Mouse (Mus musculus): Measurements from ENCODE around the gene Col26a1.
A peak's percentile ranks its signal among the peaks of the same experiment; 100 is the strongest.
"Not testable (repeated sequence)": the region's sequence is repeated elsewhere in the genome, so short reads cannot be mapped to it uniquely, and the experiment has no call there.

Col26a1 gene

DNA sequence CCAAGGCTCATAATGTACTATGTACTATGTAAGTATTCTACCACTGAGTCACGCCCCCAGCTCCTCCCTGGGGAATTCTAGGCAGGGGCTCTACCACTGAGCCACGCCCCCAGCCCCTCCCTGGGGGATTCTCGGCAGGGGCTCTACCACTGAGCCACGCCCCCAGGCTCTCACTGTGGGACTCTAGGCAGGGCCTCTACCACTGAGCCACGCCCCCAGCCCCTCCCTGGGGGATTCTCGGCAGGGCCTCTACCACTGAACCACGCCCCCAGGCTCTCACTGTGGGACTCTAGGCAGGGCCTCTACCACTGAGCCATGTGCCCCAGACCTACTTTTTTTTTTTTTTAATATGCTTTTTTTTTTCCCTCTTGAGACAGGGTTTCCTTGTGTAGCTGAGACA lies 129.8 kb downstream of the Col26a1 start:
- not testable (repeated sequence) for DNase-seq (ENCODE audit: low spot score)

DNA sequence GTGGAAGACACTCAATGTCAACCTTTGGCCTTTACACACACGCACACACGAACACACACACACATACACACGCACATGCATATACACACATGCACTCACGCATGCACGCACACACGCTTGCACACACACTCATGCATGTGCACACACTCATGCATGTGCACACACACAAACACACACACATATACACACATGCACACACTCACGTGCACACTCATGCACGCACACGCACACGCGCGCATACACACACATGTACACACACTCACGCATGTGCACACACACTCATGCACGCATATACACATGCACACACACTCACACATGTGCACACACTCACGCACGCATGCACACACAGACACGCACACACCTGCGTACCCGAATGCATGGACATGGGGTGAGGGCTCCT lies 130.9 kb downstream of the Col26a1 start:
- no peak for DNase-seq (ENCODE audit: low spot score)

DNA sequence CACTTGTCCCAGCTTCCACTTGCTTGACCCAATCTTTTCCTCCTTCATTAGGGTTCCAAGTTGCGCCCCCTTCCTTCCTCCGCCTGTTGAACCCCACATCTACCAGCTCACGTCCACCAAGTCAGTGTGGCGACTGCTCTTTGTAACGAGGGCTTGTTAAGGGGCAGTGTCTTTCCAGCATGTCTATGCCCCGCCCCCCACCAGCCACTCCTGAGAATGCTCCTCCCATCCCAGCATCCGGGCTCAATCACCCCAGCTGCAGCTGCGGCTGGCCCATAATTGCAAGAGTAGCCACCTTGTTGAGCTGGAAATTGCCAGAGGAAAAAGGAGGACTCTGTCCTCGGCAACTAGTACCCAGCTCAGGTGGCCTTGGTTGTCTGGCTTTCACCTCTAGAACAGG lies 136.4 kb downstream of the Col26a1 start:
- DNase-seq (ENCODE audit: low spot score) = no peak

DNA sequence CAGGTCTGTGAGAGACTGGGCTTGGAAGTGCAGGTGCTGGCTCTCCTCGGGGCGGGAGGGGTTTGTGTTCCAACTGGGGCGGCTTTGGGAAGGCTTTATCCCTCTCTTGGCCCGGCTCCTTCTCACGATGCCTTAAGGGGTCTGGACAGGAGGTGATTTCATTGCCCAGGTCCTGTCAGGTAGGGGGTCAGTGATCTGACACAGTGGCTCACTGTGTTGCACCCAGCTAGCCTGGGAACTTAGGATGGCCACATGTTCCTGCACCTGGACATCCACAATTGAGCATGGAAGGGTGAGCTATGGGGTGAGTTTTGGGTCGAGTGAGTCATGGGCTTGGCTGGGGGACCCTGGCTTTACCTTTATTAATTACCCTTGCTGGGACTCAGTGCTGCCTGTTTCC lies 144.1 kb downstream of the Col26a1 start:
- no peak for DNase-seq (ENCODE audit: low spot score)

DNA sequence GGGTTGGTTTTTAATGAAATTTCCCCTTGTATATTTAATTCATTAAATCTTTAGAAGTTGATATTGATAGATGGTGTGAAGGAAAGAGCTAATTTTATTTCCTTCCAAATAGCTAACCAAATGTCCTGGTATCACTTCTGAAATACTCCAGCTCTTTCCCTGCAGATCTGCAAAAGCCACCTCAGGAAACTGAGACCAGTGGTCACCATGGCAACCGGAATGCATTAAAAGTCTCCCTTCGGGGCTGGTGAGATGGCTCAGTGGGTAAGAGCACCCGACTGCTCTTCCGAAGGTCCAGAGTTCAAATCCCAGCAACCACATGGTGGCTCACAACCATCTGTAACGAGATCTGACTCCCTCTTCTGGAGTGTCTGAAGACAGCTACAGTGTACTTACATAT lies 156.7 kb downstream of the Col26a1 start:
- DNase-seq (ENCODE audit: low spot score) = not testable (repeated sequence)

DNA sequence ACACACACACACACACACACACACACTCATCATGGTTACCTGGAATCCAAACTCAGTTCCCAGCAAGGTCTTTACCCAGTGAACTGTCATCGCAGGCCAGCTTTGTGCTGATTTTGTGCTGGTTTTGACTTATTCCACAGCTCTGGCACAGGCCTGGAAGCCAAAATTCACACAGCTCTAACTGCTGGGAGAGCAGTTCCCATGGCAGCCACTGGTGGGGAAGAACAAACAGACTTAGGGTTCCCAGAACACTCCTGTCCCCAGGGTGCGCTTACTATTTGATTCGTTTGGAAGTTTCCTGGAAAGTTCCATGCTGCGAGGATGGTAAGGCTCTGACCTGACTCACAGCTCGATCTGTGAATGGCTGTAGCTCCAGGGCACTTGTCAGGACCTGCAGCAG lies 161.4 kb downstream of the Col26a1 start:
- DNase-seq (ENCODE audit: low spot score) = no peak

DNA sequence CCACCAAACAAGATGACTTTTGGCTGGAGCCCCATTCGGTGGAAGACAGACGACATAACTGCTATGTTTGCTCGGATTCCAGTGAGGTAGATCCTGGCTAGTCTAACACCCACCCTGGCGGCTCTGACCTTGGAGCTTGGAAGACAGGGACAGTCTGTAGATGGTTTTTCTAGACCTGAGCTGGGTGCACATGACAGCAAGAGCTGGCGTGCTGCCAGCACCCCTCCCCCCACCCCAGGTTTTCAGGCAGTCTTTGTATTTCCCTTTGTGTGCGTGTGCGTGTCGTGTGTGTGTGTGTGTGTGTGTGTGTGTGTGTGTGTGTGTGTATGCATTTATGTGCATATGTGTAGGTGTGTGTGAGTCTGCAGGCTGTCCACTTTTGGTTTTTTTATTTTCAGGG lies 164.4 kb downstream of the Col26a1 start:
- DNase-seq (ENCODE audit: low spot score) = no peak

DNA sequence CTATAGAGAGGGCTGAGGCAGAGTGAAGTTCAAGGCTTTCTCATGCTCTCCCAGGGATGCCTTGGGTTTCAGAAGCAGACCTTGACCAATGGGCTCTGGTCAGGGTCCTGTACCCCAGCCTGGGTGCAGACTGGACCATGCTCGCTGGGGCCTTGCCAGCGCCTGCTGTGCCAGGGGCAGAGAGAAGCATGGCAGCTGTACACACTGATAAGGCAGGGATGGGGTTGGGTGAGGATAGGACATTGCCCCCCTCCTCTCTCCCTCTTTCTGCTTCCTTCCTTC lies 165.5 kb downstream of the Col26a1 start:
- no peak for DNase-seq (ENCODE audit: low spot score)

DNA sequence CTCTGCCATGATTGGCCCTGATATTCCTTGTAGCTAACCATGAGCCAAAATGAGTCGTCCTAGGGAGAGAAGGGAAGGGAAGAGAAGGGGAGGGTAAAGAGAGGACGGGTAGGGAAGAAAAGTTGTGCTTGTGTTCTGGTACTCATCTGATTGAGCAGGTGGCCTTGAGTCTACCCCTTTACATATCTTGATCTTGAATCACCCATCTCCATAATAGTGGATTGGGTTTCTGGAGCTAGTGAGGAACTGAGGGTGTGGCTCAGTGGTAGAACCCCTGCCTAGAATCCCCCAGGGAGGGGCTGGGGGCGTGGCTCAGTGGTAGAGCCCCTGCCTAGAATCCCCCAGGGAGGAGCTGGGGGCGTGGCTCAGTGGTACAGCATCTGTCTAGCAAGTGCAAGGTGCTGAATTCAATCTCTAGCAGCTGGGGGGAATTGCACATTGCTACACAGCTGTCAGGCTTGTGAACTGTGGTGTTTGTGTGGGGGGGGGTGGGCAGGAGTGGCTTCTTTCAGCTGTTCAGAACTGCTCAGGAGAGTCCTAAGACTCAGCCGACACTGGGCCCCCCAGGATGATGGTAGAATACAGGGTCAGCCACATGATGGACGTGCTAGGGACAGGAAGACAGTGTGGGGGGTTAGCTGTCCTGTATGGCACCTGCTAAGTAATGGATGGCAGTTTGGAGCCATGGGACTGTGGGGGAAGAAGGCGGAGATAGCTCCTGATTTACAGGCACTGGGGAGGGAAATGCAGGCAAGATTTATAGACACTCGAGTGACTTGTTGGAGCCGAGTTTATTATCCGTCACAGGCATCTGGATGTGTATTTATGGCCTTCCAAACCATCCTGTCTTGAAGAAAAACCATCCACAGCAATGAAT lies 166.1 kb downstream of the Col26a1 start:
- DNase-seq (ENCODE audit: low spot score) = no peak

DNA sequence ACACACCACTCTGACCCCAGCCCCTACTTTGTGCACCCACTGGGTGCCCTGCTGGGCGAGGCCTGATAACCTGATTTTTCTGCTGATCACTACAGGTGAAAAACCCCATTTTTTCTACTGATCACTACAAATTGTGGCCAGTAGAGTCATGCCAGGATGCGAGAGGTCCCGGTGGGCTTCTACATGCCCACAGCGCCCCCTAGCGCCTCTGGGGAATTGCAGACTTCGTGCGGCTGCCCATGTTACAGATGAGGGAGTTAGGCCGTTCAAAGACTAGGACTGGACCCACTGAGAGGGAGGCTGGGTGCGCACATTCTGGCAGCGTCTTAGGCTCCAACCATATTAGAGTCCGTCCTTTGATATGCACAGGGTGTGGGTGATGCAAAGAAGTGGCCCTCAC lies 168.1 kb downstream of the Col26a1 start:
- no peak for DNase-seq (ENCODE audit: low spot score)

DNA sequence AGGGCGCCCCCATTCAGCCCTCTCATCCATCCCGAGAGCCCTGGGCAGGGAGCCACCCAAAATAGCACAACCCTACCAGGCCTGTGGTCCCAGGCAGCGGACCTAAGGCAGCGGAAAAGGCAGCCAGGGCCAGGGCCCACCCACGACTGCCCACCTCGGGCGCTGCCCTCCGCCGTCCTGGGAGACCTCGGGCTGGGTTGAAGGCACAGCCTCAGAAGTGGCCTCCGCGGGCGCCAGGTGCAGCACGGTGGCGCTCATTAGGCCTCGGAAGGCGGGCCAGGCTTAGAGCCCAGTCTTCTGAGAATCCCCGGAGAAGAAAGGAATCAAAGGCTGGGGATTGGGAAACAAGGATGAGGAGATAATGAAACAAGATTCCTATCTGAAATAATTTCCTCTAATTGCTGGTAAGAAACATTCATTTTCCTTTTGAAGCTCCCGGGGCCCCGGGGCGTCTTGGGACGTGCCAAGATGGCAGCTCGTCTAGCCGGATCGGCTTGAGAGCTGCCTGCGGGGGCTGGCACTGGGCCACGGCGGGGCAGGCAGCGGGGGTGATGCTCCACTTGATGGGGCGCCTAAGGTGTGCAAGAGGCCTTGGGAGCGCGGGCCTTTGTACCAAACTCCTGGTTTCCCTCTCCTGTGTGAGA lies 168.7 kb downstream of the Col26a1 start:
- no peak for DNase-seq (ENCODE audit: low spot score)

DNA sequence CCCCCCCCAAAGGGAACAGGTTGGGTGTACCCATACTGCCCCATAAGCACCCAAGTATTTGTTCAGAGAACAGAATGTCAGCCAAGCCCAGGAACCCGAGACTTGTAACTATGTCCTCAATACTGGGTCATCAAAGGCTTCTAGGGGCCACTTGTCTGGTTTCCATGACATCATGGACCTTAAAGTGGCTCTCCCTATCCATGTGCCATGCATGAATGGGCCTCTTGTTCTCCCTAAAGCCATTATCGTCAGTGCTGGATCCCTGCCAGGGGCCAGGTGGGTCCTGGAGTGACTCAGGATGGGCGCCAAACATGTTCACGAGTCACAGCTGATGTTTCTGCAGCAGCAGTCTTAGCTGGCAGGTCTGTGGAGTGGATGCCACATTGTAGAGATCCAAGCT lies 172.3 kb downstream of the Col26a1 start:
- DNase-seq (ENCODE audit: low spot score) = no peak

DNA sequence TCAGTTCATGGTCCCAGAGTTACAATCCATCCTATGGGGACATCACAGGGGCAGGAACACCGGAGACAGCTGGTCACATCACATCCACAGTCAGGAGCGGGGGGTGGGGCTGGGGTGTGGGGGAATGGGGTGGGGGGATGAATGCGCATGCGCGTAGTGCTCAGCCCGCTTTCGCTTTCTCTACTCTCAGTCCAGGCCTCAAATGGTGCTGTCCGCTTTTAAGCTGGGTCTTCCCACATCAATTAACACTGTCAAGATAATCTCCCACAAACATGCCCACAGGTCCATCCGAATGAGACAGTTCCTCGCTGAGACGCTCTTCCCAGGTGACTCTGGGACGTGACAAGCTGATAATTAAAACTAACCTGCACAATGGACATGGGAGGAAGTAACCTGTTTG lies 174.9 kb downstream of the Col26a1 start:
- no peak for DNase-seq (ENCODE audit: low spot score)

DNA sequence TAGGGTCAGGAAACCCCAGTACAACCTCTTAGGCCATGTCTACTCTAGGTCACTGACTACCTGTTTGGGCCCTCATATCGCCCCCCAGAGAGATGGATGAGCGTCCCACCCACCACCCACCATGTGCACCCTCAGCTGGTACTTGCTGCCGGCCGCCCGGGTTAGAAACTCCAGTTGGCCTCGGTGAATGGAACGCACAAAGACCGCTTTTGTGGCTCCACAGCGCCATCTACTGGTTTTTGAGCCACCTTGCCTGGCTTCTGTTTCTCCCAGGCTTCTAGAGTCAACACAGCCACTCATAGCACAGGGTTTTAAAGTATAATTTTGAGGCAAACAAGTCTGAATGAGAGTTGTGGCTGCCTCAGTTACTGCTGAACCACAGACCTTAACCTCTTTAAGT lies 176.2 kb downstream of the Col26a1 start:
- peak; percentile 34 for DNase-seq (ENCODE audit: low spot score)

DNA sequence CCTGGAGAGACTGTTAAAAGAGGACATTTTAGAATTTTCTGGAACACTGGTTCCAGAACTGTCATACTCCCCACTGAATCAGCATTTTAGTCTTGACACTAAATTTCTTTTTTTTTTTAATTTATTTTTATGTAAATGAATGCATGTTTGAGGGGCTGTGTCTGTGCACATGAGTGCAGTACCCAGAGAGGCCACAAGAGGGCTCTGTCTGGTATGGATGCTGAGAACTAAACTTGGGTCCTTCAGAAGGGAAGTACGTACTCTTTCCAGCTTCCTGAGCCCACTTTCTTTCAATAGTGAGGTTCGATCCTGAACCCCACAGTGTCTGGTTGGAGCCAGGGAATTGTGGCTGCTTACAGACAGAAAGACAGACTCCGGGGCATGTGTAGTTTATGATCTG lies 177.5 kb downstream of the Col26a1 start:
- no peak for DNase-seq (ENCODE audit: low spot score)

DNA sequence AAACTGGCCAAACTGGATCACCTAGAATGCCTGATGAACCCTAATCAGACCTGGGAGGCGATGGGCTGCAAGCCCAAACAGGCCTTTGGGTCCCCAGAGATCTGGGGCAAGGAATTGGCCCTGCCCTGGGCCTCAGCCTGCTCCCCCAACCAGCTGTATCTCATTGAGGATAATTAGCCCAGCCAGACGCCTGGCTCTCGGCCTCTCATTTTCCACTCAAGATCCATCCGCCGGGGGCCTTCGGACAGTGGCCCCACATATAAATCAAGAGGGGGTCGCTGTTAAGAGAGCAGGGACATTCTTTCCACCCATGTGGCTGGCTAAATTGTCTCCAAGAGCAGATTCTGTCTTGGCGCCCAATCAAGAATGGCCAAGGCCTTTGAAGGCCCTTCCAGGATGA lies 178.9 kb downstream of the Col26a1 start:
- DNase-seq (ENCODE audit: low spot score) = no peak

DNA sequence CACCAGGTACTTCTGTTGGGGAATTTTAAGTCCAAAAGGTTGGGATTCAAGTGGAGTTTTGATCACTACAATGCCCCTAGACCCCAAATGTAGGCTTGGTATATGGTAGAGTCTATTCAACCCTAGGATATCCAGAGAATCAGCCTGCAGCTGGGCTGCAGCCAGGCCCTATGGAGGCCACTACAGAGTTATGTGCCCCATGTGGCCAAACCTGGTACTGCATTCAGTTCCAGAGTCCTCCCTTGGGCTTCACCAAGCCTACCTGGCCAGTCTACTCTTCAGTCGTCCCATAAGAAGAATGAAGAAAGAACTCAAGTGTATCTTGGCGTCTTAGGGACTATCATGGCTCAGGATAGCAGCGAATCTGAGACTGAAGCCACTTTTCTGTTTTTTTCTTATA lies 179.3 kb downstream of the Col26a1 start:
- peak; percentile 47 for DNase-seq (ENCODE audit: low spot score)

DNA sequence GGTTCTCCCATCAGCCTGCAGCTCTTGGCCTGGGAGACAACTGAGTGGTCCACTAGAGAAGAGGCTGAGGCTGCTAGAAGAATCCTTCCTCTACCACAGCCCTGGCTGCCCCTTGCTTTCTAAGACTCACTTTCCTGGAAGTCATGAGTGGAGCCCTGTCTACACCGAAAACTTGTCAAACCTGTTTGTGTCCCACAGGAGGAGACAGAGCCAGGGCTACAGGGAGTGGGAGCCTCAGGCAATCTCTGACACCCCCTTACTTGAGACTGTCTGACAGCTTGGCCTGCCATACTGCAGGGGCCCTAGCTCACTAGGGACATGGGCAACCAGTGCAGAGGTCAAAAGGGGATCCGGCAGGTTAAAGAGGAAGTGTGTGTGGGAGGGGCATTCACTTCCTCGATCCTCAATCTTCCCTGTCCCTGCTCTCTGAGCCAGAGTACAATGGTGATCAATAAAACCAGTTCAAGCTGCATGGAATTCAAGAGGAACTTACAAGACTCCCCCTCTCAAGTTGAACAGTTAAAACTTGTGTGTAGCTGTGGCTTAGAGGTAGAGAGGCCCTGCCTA lies 180.8 kb downstream of the Col26a1 start:
- no peak for DNase-seq (ENCODE audit: low spot score)

DNA sequence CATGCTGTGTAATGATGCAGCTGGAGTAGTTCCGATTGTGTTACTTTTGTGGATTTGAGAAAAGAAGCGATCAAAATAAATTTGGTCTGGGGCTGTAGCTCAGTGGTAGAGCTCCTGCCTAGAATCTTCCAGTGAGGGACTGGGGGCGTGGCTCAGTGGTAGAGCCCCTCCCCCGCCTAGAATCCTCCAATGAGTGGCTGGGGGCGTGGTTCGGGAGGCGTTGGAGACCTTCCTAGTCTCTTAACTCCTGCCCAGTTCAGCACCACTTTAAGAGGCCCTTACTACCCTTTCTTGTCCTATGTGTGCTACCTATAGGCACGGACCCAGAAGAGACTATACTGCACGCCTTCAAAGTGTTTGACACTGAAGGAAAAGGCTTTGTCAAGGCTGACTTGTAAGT lies 185.4 kb downstream of the Col26a1 start:
- DNase-seq (ENCODE audit: low spot score) = no peak

DNA sequence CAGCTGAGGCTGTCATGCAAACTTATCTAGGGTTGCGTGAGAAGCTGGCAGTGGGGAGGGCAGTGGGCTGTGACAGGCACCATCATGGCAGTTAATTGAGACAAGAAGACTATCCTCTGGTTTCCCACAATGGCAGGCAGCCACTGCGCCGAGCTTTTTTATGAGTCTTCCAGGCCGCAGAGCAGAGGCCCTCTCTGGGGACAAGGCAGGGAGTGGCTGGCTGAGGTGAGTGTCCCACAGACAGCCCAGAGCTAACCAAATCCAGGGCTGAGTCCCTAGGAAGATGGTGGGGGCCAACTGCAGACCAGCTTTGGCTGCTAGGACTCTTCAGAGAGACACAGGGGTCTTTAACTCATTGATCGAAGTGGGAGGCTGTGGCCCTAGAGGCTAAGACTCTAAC lies 186.5 kb downstream of the Col26a1 start:
- no peak for DNase-seq (ENCODE audit: low spot score)

DNA sequence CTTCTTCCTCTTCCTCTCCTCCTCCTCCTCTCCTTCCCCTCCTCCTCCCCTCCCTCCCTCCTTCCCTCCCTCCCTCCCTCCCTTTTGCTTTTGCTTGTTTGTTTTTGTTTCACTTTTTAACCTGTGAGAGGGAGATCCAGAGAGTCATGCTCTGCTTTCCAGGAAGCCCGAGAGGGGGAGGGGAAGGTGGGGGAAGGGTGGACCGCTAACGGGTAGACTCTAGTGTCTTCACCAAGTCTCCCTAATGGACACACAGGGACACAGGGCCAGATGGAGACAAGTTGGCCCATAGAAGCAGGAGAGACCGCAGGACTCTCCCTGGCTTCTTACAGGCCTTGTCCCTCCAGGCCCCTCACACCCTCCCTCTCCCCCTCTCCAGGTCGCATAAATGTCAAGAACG lies 188.0 kb downstream of the Col26a1 start:
- DNase-seq (ENCODE audit: low spot score) = no peak

DNA sequence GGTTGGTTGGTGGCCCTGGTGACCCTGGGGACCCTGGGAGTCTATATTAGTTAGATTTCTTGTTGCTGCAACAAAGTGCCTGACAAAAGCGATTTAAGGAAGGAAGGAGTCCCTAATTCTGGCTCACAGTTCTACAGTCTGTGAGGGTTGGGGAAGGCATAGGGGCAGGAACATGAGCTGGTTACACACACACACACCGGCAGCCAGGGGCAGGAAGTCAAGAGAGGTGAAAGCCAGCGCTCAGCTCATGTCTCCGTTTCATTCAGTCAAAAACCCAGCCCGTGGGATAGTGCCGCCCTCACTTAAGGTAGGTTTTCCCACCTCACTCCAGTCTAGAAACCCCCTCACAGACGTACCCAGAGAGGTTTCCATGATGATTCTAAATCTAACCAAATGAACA lies 189.6 kb downstream of the Col26a1 start:
- DNase-seq (ENCODE audit: low spot score) = no peak

DNA sequence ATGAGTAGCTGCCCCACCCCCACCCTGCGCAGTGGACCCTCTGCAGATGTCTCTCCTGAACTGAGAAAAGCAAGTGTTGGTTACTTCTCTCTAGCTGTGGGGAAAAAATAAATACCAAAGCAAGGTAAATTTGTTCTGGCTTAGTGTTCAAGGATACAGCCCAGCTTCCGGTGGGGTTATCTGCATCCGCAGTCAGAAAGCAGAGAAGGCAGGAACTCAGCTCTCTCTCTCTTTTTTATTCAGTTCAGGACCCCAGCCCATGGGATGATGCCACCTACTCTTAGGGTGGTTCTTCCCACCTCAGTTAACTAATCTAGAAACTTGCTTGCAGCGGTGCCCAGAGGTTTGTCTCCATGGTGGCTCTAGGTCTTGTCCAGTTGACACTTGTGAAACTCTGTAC lies 190.2 kb downstream of the Col26a1 start, which contains the start of gene Myl10:
Myl10 (plus strand) TSS at position 363 of the 400 bp plus-strand sequence.
- no peak for DNase-seq (ENCODE audit: low spot score)

Measured in urinary bladder, postnatal 10 days (tissue).